Mouse (Mus musculus): ENCODE results near the gene Fam198b. TPM values are rescaled to one million over a fixed set of nuclear protein-coding genes. Genes with fewer than 3 reads are reported as not detected.

Fam198b gene
- polyA plus RNA-seq, 1 experiment = 1.5 TPM

- no peak overlapping the region for H3K4me3 ChIP-seq (ENCODE audit: control insufficient read depth, insufficient read depth, low read length)
- TF ChIP-seq POLR2A (IDR thresholded peaks at IDR 0.05; ENCODE audit: control insufficient read depth, extremely low read depth, insufficient read depth, low read length, poor library complexity) = no peak
- TF ChIP-seq CTCF (IDR thresholded peaks at IDR 0.05; ENCODE audit: borderline replicate concordance, control insufficient read depth, extremely low read depth, insufficient read depth, low read length, poor library complexity) = no peak
- WGBS = 70% methylated on average over 8 of the region's 8 CpGs
- no peak for DNase-seq
- H3K27me3 ChIP-seq (ENCODE audit: control insufficient read depth, insufficient read depth, low read length) = peaks cover 3% of the 10 kb centered on the region; the same call in 1 of the 2 replicates
- no peak overlapping the region for H3K27ac ChIP-seq (ENCODE audit: control insufficient read depth, insufficient read depth, low read length)
- no peaks in the 10 kb centered on the region for H3K36me3 ChIP-seq (ENCODE audit: control insufficient read depth, insufficient read depth, low read length)
- no peaks in the 10 kb centered on the region for H3K4me1 ChIP-seq (replicated peaks; ENCODE audit: control insufficient read depth, insufficient read depth, low read length)
Observed at GRCm38 (mm10) chr3:79887161-79887855, 3.0 kb downstream of the Fam198b start.

GRCm38 (mm10) chr3:79887966-79888365, 3.6 kb downstream of the Fam198b start:
- no peak for DNase-seq
- WGBS = 87% methylated on average over 2 of the region's 2 CpGs
- Histone ChIP-seq H3K4me3 (ENCODE audit: control insufficient read depth, insufficient read depth, low read length) (no peak overlapping the region), H3K27me3 (ENCODE audit: control insufficient read depth, insufficient read depth, low read length) (peaks cover 3% of the 10 kb centered on the region; the same call in 1 of the 2 replicates), H3K36me3 (ENCODE audit: control insufficient read depth, insufficient read depth, low read length) (no peaks in the 10 kb centered on the region), H3K4me1 (replicated peaks; ENCODE audit: control insufficient read depth, insufficient read depth, low read length) (no peaks in the 10 kb centered on the region), H3K27ac (ENCODE audit: control insufficient read depth, insufficient read depth, low read length) (no peak overlapping the region)
- TF ChIP-seq POLR2A (IDR thresholded peaks at IDR 0.05; ENCODE audit: control insufficient read depth, extremely low read depth, insufficient read depth, low read length, poor library complexity) (no peak), CTCF (IDR thresholded peaks at IDR 0.05; ENCODE audit: borderline replicate concordance, control insufficient read depth, extremely low read depth, insufficient read depth, low read length, poor library complexity) (no peak)

- Histone ChIP-seq H3K27me3 (ENCODE audit: control insufficient read depth, insufficient read depth, low read length) (no peaks in the 10 kb centered on the region), H3K4me1 (replicated peaks; ENCODE audit: control insufficient read depth, insufficient read depth, low read length) (no peaks in the 10 kb centered on the region), H3K27ac (ENCODE audit: control insufficient read depth, insufficient read depth, low read length) (no peak overlapping the region), H3K4me3 (ENCODE audit: control insufficient read depth, insufficient read depth, low read length) (no peak overlapping the region), H3K36me3 (ENCODE audit: control insufficient read depth, insufficient read depth, low read length) (no peaks in the 10 kb centered on the region)
- no peak for DNase-seq
- WGBS = 95% methylated on average over 13 of the region's 13 CpGs
- TF ChIP-seq POLR2A (IDR thresholded peaks at IDR 0.05; ENCODE audit: control insufficient read depth, extremely low read depth, insufficient read depth, low read length, poor library complexity) = no peak
Observed at GRCm38 (mm10) chr3:79897534-79898370, 13.4 kb downstream of the Fam198b start.

GRCm38 (mm10) chr3:79898514-79898913, 14.2 kb downstream of the Fam198b start:
- TF ChIP-seq POLR2A (IDR thresholded peaks at IDR 0.05; ENCODE audit: control insufficient read depth, extremely low read depth, insufficient read depth, low read length, poor library complexity) (no peak), CTCF (IDR thresholded peaks at IDR 0.05; ENCODE audit: borderline replicate concordance, control insufficient read depth, extremely low read depth, insufficient read depth, low read length, poor library complexity) (no peak)
- Histone ChIP-seq H3K27me3 (ENCODE audit: control insufficient read depth, insufficient read depth, low read length) (no peaks in the 10 kb centered on the region), H3K4me1 (replicated peaks; ENCODE audit: control insufficient read depth, insufficient read depth, low read length) (no peaks in the 10 kb centered on the region), H3K27ac (ENCODE audit: control insufficient read depth, insufficient read depth, low read length) (no peak overlapping the region), H3K4me3 (ENCODE audit: control insufficient read depth, insufficient read depth, low read length) (no peak overlapping the region), H3K36me3 (ENCODE audit: control insufficient read depth, insufficient read depth, low read length) (no peaks in the 10 kb centered on the region)
- no peak for DNase-seq

- TF ChIP-seq CTCF (IDR thresholded peaks at IDR 0.05; ENCODE audit: borderline replicate concordance, control insufficient read depth, extremely low read depth, insufficient read depth, low read length, poor library complexity) (no peak), POLR2A (IDR thresholded peaks at IDR 0.05; ENCODE audit: control insufficient read depth, extremely low read depth, insufficient read depth, low read length, poor library complexity) (no peak)
- H3K27me3 ChIP-seq (ENCODE audit: control insufficient read depth, insufficient read depth, low read length) = no peaks in the 10 kb centered on the region
- no peaks in the 10 kb centered on the region for H3K36me3 ChIP-seq (ENCODE audit: control insufficient read depth, insufficient read depth, low read length)
- 91% methylated on average over 9 of the region's 9 CpGs for WGBS
- no peaks in the 10 kb centered on the region for H3K4me1 ChIP-seq (replicated peaks; ENCODE audit: control insufficient read depth, insufficient read depth, low read length)
- H3K4me3 ChIP-seq (ENCODE audit: control insufficient read depth, insufficient read depth, low read length) = no peak overlapping the region
- no peak overlapping the region for H3K27ac ChIP-seq (ENCODE audit: control insufficient read depth, insufficient read depth, low read length)
- no peak for DNase-seq
Observed at GRCm38 (mm10) chr3:79899906-79900305, 15.6 kb downstream of the Fam198b start.

- DNase-seq = no peak
Observed at GRCm38 (mm10) chr3:79900502-79900901, 16.2 kb downstream of the Fam198b start.

More at GRCm38 (mm10) chr3:79900502-79900901, 16.2 kb downstream of the Fam198b start:
- no peak overlapping the region for H3K4me3 ChIP-seq (ENCODE audit: control insufficient read depth, insufficient read depth, low read length)
- H3K27me3 ChIP-seq (ENCODE audit: control insufficient read depth, insufficient read depth, low read length) = no peaks in the 10 kb centered on the region
- TF ChIP-seq POLR2A (IDR thresholded peaks at IDR 0.05; ENCODE audit: control insufficient read depth, extremely low read depth, insufficient read depth, low read length, poor library complexity) (no peak), CTCF (IDR thresholded peaks at IDR 0.05; ENCODE audit: borderline replicate concordance, control insufficient read depth, extremely low read depth, insufficient read depth, low read length, poor library complexity) (no peak)
- 96% methylated on average over 2 of the region's 2 CpGs for WGBS
- no peaks in the 10 kb centered on the region for H3K36me3 ChIP-seq (ENCODE audit: control insufficient read depth, insufficient read depth, low read length)
- no peak overlapping the region for H3K27ac ChIP-seq (ENCODE audit: control insufficient read depth, insufficient read depth, low read length)
- H3K4me1 ChIP-seq (replicated peaks; ENCODE audit: control insufficient read depth, insufficient read depth, low read length) = no peaks in the 10 kb centered on the region

Data from thymus, adult 2 months (tissue).